Mouse (Mus musculus) gastrocnemius, postnatal 4 days (tissue): ENCODE measurements around the gene Adcy10. TPM values are rescaled to one million over a fixed set of nuclear protein-coding genes. Genes with fewer than 3 reads are reported as not detected.

Source experiments
- DNase-seq, 2 experiments: peaks; one replicate each; pipeline ENCODE4 v3.0.0; 2021 to 2022; ENCODE audit warnings: low spot score in 2 of 2, mixed read lengths in 2 of 2
- total RNA-seq, 2 experiments: library from RNA; stranded (reverse); gene quantifications; 2 replicates each; pipeline ENCODE4 v1.2.3; 2021

The Adcy10 gene
- total RNA-seq, 2 experiments from 2014 or later = 0.23 to 0.42 TPM

- no peak for DNase-seq
Observed at GRCm38 (mm10) chr1:165601775-165602280, 116.8 kb downstream of the Adcy10 start.

- no peak for DNase-seq
Observed at GRCm38 (mm10) chr1:165603218-165603617, 118.2 kb downstream of the Adcy10 start.

GRCm38 (mm10) chr1:165604203-165604602 lies 119.2 kb downstream of the Adcy10 start:
- no peak for DNase-seq

- no peak for DNase-seq
Observed at GRCm38 (mm10) chr1:165605108-165605507, 120.1 kb downstream of the Adcy10 start.

GRCm38 (mm10) chr1:165605774-165606173 lies 120.8 kb downstream of the Adcy10 start:
- DNase-seq = peak in 1 of 2 experiments; percentile 47

- DNase-seq = no peak
Observed at GRCm38 (mm10) chr1:165608904-165609303, 123.9 kb downstream of the Adcy10 start.

GRCm38 (mm10) chr1:165609495-165610320 lies 124.7 kb downstream of the Adcy10 start:
- DNase-seq = no peak

GRCm38 (mm10) chr1:165610321-165610999 lies 125.5 kb downstream of the Adcy10 start:
- DNase-seq = no peak

GRCm38 (mm10) chr1:165612714-165613113 lies 127.7 kb downstream of the Adcy10 start:
- DNase-seq = no peak

GRCm38 (mm10) chr1:165613926-165614325 lies 128.9 kb downstream of the Adcy10 start:
- no peak for DNase-seq

- no peak for DNase-seq
Observed at GRCm38 (mm10) chr1:165614793-165615192, 129.8 kb downstream of the Adcy10 start.

- DNase-seq = no peak
Observed at GRCm38 (mm10) chr1:165616652-165617051, 131.7 kb downstream of the Adcy10 start.

- no peak for DNase-seq
Observed at GRCm38 (mm10) chr1:165617166-165617891, 132.3 kb downstream of the Adcy10 start.

GRCm38 (mm10) chr1:165618201-165618624 lies 133.2 kb downstream of the Adcy10 start:
- peak in 1 of 2 experiments; percentile 49 for DNase-seq

- DNase-seq = no peak
Observed at GRCm38 (mm10) chr1:165625058-165625457, 140.1 kb downstream of the Adcy10 start.

- DNase-seq = no peak
Observed at GRCm38 (mm10) chr1:165625896-165626295, 140.9 kb downstream of the Adcy10 start.

Other genes starting within 250 kb of the Adcy10 start
- 10 to 100 TPM; 32.1 to 34.1 TPM for gene Tiprl, start 248.2 kb upstream of the Adcy10 start, total RNA-seq
- 1 to 10 TPM; 6.1 to 7.2 TPM for gene Gpr161, start 189.4 kb upstream of the Adcy10 start, total RNA-seq
- 100 to 1,000 TPM in 1 of 2 experiments, 10 to 100 TPM in 1; 89.2 to 104 TPM for gene Dcaf6, start 24.7 kb upstream of the Adcy10 start, total RNA-seq
- 100 to 1,000 TPM; 122 to 136 TPM for gene Mpc2, start 24.5 kb upstream of the Adcy10 start, total RNA-seq
- 10 to 100 TPM; 57.2 to 61.3 TPM for gene Mpzl1, start 149.4 kb downstream of the Adcy10 start, total RNA-seq
- 100 to 1,000 TPM; 108 to 126 TPM for gene Rcsd1, start 224.6 kb downstream of the Adcy10 start, total RNA-seq